Comparison of ENCODE assay signal across 8 mouse cellular contexts in genomic region chr2:20339919-20340318, GRCm38 (mm10).
DNase-seq lines count a peak whose midpoint lies in the region; ATAC-seq lines count a peak whose summit lies in the region.

No protein-coding gene starts in this region.

- H3K4me1 ChIP-seq in heart, embryonic 11.5 days (ENCODE audit: control insufficient read depth, insufficient read depth, low read length), result no peaks in the 10 kb centered on the region
- H3K4me1 ChIP-seq in forebrain, embryonic 10.5 days, result peaks cover 15% of the 10 kb centered on the region
- peaks cover 6% of the 10 kb centered on the region for H3K4me1 ChIP-seq in kidney, embryonic 16.5 days (ENCODE audit: insufficient read depth, low read length)
- no peaks in the 10 kb centered on the region for H3K4me1 ChIP-seq in midbrain, embryonic 14.5 days (ENCODE audit: control insufficient read depth, insufficient read depth, low read length)

- H3K36me3 ChIP-seq in heart, embryonic 11.5 days (ENCODE audit: control insufficient read depth, insufficient read depth, low read length), result no peaks in the 10 kb centered on the region
- no peaks in the 10 kb centered on the region for H3K36me3 ChIP-seq in forebrain, embryonic 10.5 days (replicated peaks)
- H3K36me3 ChIP-seq in kidney, embryonic 16.5 days (ENCODE audit: insufficient read depth, low read length), result no peaks in the 10 kb centered on the region
- no peaks in the 10 kb centered on the region for H3K36me3 ChIP-seq in midbrain, embryonic 14.5 days (ENCODE audit: control insufficient read depth, insufficient read depth, low read length)

- no peaks in the 10 kb centered on the region for H3K9me3 ChIP-seq in heart, embryonic 11.5 days (replicated peaks; ENCODE audit: control insufficient read depth, low read length)
- no peaks in the 10 kb centered on the region for H3K9me3 ChIP-seq in forebrain, embryonic 10.5 days
- no peaks in the 10 kb centered on the region for H3K9me3 ChIP-seq in kidney, embryonic 16.5 days (ENCODE audit: low read length)
- no peaks in the 10 kb centered on the region for H3K9me3 ChIP-seq in midbrain, embryonic 14.5 days (ENCODE audit: control insufficient read depth, low read length)

- H3K4me2 ChIP-seq in heart, embryonic 11.5 days, result peak overlapping the region; percentile 34
- peak overlapping the region; percentile 46 for H3K4me2 ChIP-seq in kidney, embryonic 16.5 days (replicated peaks; ENCODE audit: low read depth, low read length)
- peak overlapping the region; percentile 44 for H3K4me2 ChIP-seq in midbrain, embryonic 14.5 days (ENCODE audit: low read length)

- 38% methylated on average over 12 of the region's 12 CpGs for WGBS in heart, embryonic 11.5 days (ENCODE audit: insufficient replicate concordance)
- 24% methylated on average over 12 of the region's 12 CpGs for WGBS in forebrain, embryonic 10.5 days
- 16% methylated on average over 12 of the region's 12 CpGs for WGBS in kidney, embryonic 16.5 days
- WGBS in midbrain, embryonic 14.5 days, result 24% methylated on average over 12 of the region's 12 CpGs

- H3K4me3 ChIP-seq in heart, embryonic 11.5 days (ENCODE audit: low read depth, low read length), result no peak overlapping the region
- peak overlapping the region; percentile 37 for H3K4me3 ChIP-seq in forebrain, embryonic 10.5 days
- H3K4me3 ChIP-seq in kidney, embryonic 16.5 days (ENCODE audit: low read length), result peak overlapping the region; percentile 23
- H3K4me3 ChIP-seq in midbrain, embryonic 14.5 days (replicated peaks; ENCODE audit: low read depth, low read length), result no peak overlapping the region

- no peaks in the 10 kb centered on the region for H3K27me3 ChIP-seq in heart, embryonic 11.5 days (ENCODE audit: control insufficient read depth, insufficient read depth, low read length)
- no peaks in the 10 kb centered on the region for H3K27me3 ChIP-seq in forebrain, embryonic 10.5 days (ENCODE audit: poor library complexity, severe bottlenecking)
- H3K27me3 ChIP-seq in kidney, embryonic 16.5 days (ENCODE audit: insufficient read depth, low read length), result no peaks in the 10 kb centered on the region
- H3K27me3 ChIP-seq in midbrain, embryonic 14.5 days (ENCODE audit: control insufficient read depth, insufficient read depth, low read length), result no peaks in the 10 kb centered on the region

- DNase-seq in heart, postnatal 4 days, result no peak
- peak; percentile 16 for DNase-seq in forebrain, embryonic 10.5 days (ENCODE audit: extremely low spot score, low spot score)
- peak; percentile 40 for DNase-seq in midbrain, embryonic 14.5 days
- no peak for DNase-seq in thymus, postnatal 0 days (ENCODE audit: low spot score)
- no peak for DNase-seq in layer of hippocampus, adult 11-12 months (ENCODE audit: low spot score)
- DNase-seq in B cell, adult 2 months, result no peak

- no peak overlapping the region for H3K27ac ChIP-seq in heart, embryonic 11.5 days (ENCODE audit: low read depth, low read length)
- H3K27ac ChIP-seq in forebrain, embryonic 10.5 days, result peak overlapping the region; percentile 40
- peak overlapping the region; percentile 43 for H3K27ac ChIP-seq in kidney, embryonic 16.5 days (ENCODE audit: low read length)
- H3K27ac ChIP-seq in midbrain, embryonic 14.5 days (replicated peaks; ENCODE audit: low read depth, low read length), result no peak overlapping the region

- no peak overlapping the region; the same call in 1 of the 2 replicates for H3K9ac ChIP-seq in heart, embryonic 11.5 days (ENCODE audit: low read depth, low read length)
- H3K9ac ChIP-seq in kidney, embryonic 16.5 days (replicated peaks; ENCODE audit: low read length), result peak overlapping the region; percentile 48; the same call in 1 of the 2 replicates
- no peak overlapping the region for H3K9ac ChIP-seq in midbrain, embryonic 14.5 days (replicated peaks; ENCODE audit: low read length)

- ATAC-seq in heart, embryonic 11.5 days (replicated peaks; ENCODE audit: insufficient number of reproducible peaks, low FRiP score, low TSS enrichment), result no peak
- peak; percentile 91 for ATAC-seq in kidney, embryonic 16.5 days (ENCODE audit: low FRiP score, low TSS enrichment)
- ATAC-seq in midbrain, embryonic 14.5 days (ENCODE audit: low FRiP score, low TSS enrichment), result no peak

Comparison
In these comparisons a context has a peak if more than half of its experiments do, and no peak if none do; other contexts are left out.
1. H3K27ac ChIP-seq: peak in forebrain, embryonic 10.5 days (single experiment) and kidney, embryonic 16.5 days (single experiment); none in heart, embryonic 11.5 days (single experiment) and midbrain, embryonic 14.5 days (single experiment).
2. H3K4me3 ChIP-seq: peak in forebrain, embryonic 10.5 days (single experiment) and kidney, embryonic 16.5 days (single experiment); none in heart, embryonic 11.5 days (single experiment) and midbrain, embryonic 14.5 days (single experiment).
3. DNase-seq: peak in forebrain, embryonic 10.5 days (single experiment) and midbrain, embryonic 14.5 days (single experiment); none in heart, postnatal 4 days (single experiment), thymus, postnatal 0 days (single experiment), layer of hippocampus, adult 11-12 months (single experiment) and B cell, adult 2 months (0 of 2).
4. Peak in every context shown above with its lines, with median percentiles within 50 percentile points of each other: H3K4me2 ChIP-seq.